Mouse (Mus musculus) heart, adult 2 months (tissue): ENCODE data around the gene Gm26620. TPM values are rescaled to one million over a fixed set of nuclear protein-coding genes. Genes with fewer than 3 reads are reported as not detected.

ENCODE experiments used
- DNase-seq, 2 experiments: peaks; one replicate each; pipeline ENCODE4 v3.0.0; 2021
- H3K27ac ChIP-seq: fragments of 200-600 bp; 2 replicates; pipeline ENCODE4 v1.8.1; 2022
- H3K27me3 ChIP-seq: fragments of 200-500 bp; 2 replicates; pipeline ENCODE4 v1.6.1; 2012; ENCODE audit warnings: mild to moderate bottlenecking, low read length, inconsistent platforms, mixed read lengths; ENCODE audit not compliant: control insufficient read depth, insufficient read depth
- H3K36me3 ChIP-seq: fragments of 200-500 bp; 2 replicates; pipeline ENCODE4 v1.6.1; 2012; ENCODE audit warnings: low read length, inconsistent platforms; ENCODE audit not compliant: control insufficient read depth, insufficient read depth
- H3K4me1 ChIP-seq: fragments of 200-500 bp; 2 replicates; pipeline ENCODE4 v1.6.1; 2011; ENCODE audit warnings: low read length; ENCODE audit not compliant: control insufficient read depth, insufficient read depth
- H3K4me3 ChIP-seq: fragments of 200-600 bp; 2 replicates; pipeline ENCODE4 v1.8.1; 2022
- H3K79me2 ChIP-seq: fragments of 200-500 bp; replicated peaks from 2 replicates; pipeline ENCODE4 v1.6.1; 2012; ENCODE audit warnings: mild to moderate bottlenecking, inconsistent platforms, low read length, moderate library complexity, mixed read lengths; ENCODE audit not compliant: control insufficient read depth, insufficient read depth
- H3K9ac ChIP-seq: fragments of 200-500 bp; 2 replicates; pipeline ENCODE4 v1.6.1; 2012; ENCODE audit warnings: low read depth, mild to moderate bottlenecking, control low read depth, inconsistent platforms, low read length, mixed read lengths
- CTCF ChIP-seq: fragments of 200-600 bp; IDR thresholded peaks from 2 replicates; pipeline ENCODE4 v1.8.1; 2022; ENCODE audit warnings: antibody characterized with exemption, mild to moderate bottlenecking, moderate library complexity
- EP300 ChIP-seq: fragments of 200-500 bp; IDR thresholded peaks from 2 replicates; pipeline ENCODE4 v1.6.1; 2011; ENCODE audit warnings: low read depth, low read length, control low read depth; ENCODE audit not compliant: insufficient read depth
- POLR2A ChIP-seq: fragments of 200-500 bp; IDR thresholded peaks from 2 replicates; pipeline ENCODE4 v1.6.1; 2011; ENCODE audit warnings: mild to moderate bottlenecking, low read depth, low read length, control low read depth; ENCODE audit not compliant: insufficient read depth
- WGBS: fragments of 180-500 bp; shearing (Covaris S2); methylation state at CpG from one replicate; pipeline ENCODE4 v1.1.7; 2018; 5-methylcytosine and 5-hydroxymethylcytosine counted together
- intact Hi-C: fragments of 180-260 bp; cut with DNase I; formaldehyde crosslinking; loops from one replicate; pipeline ENCODE4 v1.15.1; 2025
- long read RNA-seq: library from polyadenylated mRNA; stranded (forward); transcript quantifications from one replicate; pipeline ENCODE4 v2.0.0, GENCODE M21; 2021
- polyA plus RNA-seq: library from polyadenylated mRNA; depleted of rRNA; stranded (reverse); fragments of >200 nt; gene quantifications from 2 replicates; pipeline ENCODE4 v1.2.3, GENCODE M21; 2012; rRNA removed
- total RNA-seq, 2 experiments: library from RNA; stranded (reverse); gene quantifications; 2 replicates each; pipeline ENCODE4 v1.2.3; 2021

Gene Gm26620
- total RNA-seq (under 1 TPM in 1 of 2 experiments, not detected in 1; 0.52 TPM), polyA plus RNA-seq (0.53 and 0.61 TPM in 2 replicates)
- long read RNA-seq, result 0 reads

DNA sequence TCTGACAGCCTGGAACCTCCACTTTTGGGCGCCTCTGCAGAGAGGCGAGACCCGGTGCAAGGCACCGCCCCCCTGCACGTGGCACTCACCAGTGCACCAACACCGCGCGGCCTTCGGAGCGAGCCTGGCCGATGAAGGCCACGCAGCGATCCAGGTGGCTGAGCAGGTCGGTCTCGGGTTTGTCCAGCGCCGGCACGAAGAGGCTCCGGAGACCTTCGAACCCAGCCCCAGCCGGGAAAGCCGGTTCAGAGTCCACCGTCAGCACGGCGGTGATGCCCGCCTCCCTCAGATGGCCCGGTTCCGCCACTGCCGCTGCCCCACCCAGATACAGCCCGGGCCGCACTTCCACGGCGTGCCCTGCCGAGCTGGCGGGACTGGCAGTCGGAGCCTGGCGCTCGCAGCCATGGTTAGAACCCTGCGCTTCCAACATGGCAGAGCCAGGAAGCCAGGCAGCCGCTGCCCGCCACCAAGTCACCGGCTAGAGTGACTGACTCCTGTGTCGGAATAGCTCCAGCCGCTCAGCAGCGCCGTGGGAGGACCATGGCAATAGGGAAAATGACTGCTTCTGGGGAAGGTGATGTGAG is at the start of gene Gm26620, which contains the start of gene Dusp12:
Gm26620 (plus strand) TSS at position 88 of the 584 bp plus-strand sequence.
Dusp12 (minus strand) TSS at position 563 of the 584 bp plus-strand sequence.
- no peaks in the 10 kb centered on the region; the same call in 1 of the 2 replicates for H3K79me2 ChIP-seq
- H3K27me3 ChIP-seq, result no peaks in the 10 kb centered on the region
- H3K27ac ChIP-seq, result peak within 1 kb of the TSS; percentile 82
- under 1% methylated on average over 46 of the region's 46 CpGs for WGBS
- peaks cover 2% of the 10 kb centered on the region for H3K4me1 ChIP-seq
- peak within 1 kb of the TSS; percentile 97 for H3K9ac ChIP-seq
- H3K4me3 ChIP-seq, result peak within 1 kb of the TSS; percentile 85
- peaks cover under 1% of the 10 kb centered on the region; the same call in 1 of the 2 replicates for H3K36me3 ChIP-seq
- intact Hi-C loops, result loop anchor here (1.0 kb wide), 1 partner anchor 18 kb away; the partner anchor contains the start of gene Atf6
- TF ChIP-seq POLR2A (peak; percentile 48; the same call in 1 of the 2 replicates), EP300 (no peak), CTCF (peak; percentile 87)
- DNase-seq, result peak; percentile 86 to 88

- Histone ChIP-seq H3K9ac (no peak overlapping the region), H3K79me2 (peaks cover 5% of the 10 kb centered on the region), H3K27me3 (no peaks in the 10 kb centered on the region), H3K4me1 (peaks cover 1% of the 10 kb centered on the region; the same call in 1 of the 2 replicates), H3K4me3 (no peak overlapping the region), H3K36me3 (peaks cover 4% of the 10 kb centered on the region), H3K27ac (no peak overlapping the region)
- TF ChIP-seq EP300, result no peak
- TF ChIP-seq CTCF, result peak; percentile 72
- intact Hi-C loops, result loop anchor here (1.0 to 5.0 kb wide), 2 partner anchors 207 to 547 kb away; no protein-coding TSS in a partner anchor
- no peak for DNase-seq
Measured at GRCm38 (mm10) chr1:170839685-170840084, 45.2 kb upstream of the Gm26620 start.

GRCm38 (mm10) chr1:170844380-170844779 is 40.5 kb upstream of the Gm26620 start:
- no peak overlapping the region for H3K9ac ChIP-seq
- 68% methylated on average over 8 of the region's 8 CpGs for WGBS
- DNase-seq, result no peak
- H3K4me3 ChIP-seq, result no peak overlapping the region
- peaks cover 3% of the 10 kb centered on the region for H3K79me2 ChIP-seq
- no peaks in the 10 kb centered on the region for H3K27me3 ChIP-seq
- H3K4me1 ChIP-seq, result peaks cover 3% of the 10 kb centered on the region
- no peak overlapping the region for H3K27ac ChIP-seq
- H3K36me3 ChIP-seq, result peaks cover 12% of the 10 kb centered on the region
- TF ChIP-seq POLR2A (no peak), CTCF (peak; percentile 57)
- intact Hi-C loops, result no loop called here

- 22% methylated on average over 10 of the region's 10 CpGs for WGBS
- peaks cover 4% of the 10 kb centered on the region for H3K4me1 ChIP-seq
- H3K79me2 ChIP-seq, result peaks cover 3% of the 10 kb centered on the region
- DNase-seq, result peak in 1 of 2 experiments; percentile 54
- H3K4me3 ChIP-seq, result 0 out of 2 replicates have a peak overlapping the region, but pooled peaks have one; percentile 10
- TF ChIP-seq CTCF, result no peak
- TF ChIP-seq EP300, result peak; percentile 71; the same call in 1 of the 2 replicates
- peaks cover 8% of the 10 kb centered on the region for H3K36me3 ChIP-seq
- intact Hi-C loops, result no loop called here
- H3K27me3 ChIP-seq, result no peaks in the 10 kb centered on the region
- peak overlapping the region; percentile 24; the same call in 1 of the 2 replicates for H3K9ac ChIP-seq
- peak overlapping the region; percentile 82 for H3K27ac ChIP-seq
Measured at GRCm38 (mm10) chr1:170845448-170846307, 39.2 kb upstream of the Gm26620 start.

DNA sequence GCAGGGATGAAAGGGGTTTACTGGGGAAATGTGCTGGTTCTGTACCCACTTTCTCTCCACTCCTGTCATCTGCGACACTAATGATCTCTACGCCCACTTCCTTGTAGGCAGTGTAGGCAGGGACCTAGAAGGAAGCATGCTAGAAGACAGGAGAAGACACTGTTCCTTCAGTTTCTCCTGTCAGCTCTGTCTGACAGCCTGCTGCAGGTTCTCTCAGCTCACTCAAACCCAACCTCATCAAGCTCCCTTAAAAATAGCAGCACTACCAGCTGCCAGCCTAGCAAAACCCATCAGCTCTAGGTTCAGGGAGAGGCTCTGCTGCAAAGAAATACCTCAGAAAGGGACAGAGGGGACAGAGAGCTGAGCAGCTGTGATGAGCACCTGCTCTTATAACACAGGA is 34.9 kb upstream of the Gm26620 start:
- intact Hi-C loops, result no loop called here

More for the DNA sequence above, 34.9 kb upstream of the Gm26620 start:
- Histone ChIP-seq H3K27ac (no peak overlapping the region; the same call in 1 of the 2 replicates), H3K27me3 (no peaks in the 10 kb centered on the region), H3K79me2 (no peaks in the 10 kb centered on the region), H3K4me1 (peaks cover 3% of the 10 kb centered on the region), H3K4me3 (no peak overlapping the region), H3K9ac (no peak overlapping the region), H3K36me3 (peaks cover 12% of the 10 kb centered on the region)
- DNase-seq, result no peak
- TF ChIP-seq POLR2A (no peak), CTCF (no peak), EP300 (no peak)
- WGBS, result 83% methylated on average over 2 of the region's 2 CpGs
